ENCODE assay signal across 8 mouse cellular contexts in genomic region chr7:6397996-6398975, GRCm38 (mm10). TPM values are rescaled to one million over a fixed set of nuclear protein-coding genes. Genes with fewer than 3 reads are reported as not detected.
DNase-seq lines count a peak whose midpoint lies in the region; ATAC-seq and TF ChIP-seq lines count a peak whose summit lies in the region.

TSS of gene Smim17 (plus strand) at chr7:6398715.

- ATAC-seq in forebrain, embryonic 13.5 days = peak; percentile 94
- no peak for ATAC-seq in liver, embryonic 15.5 days (ENCODE audit: insufficient read depth)
- no peak for ATAC-seq in stomach, postnatal 0 days (ENCODE audit: low FRiP score, low TSS enrichment)

- DNase-seq in ES-CJ7 (ENCODE audit: low read depth, low spot score) = peak; percentile 55
- peak; percentile 31 for DNase-seq in c-Kit-positive CD71-positive TER-119-negative erythroid progenitor cells, embryonic 14.5 days (ENCODE audit: low read depth)
- DNase-seq in heart, postnatal 14 days = peak; percentile 13 to 38
- DNase-seq in layer of hippocampus, adult 11-12 months (ENCODE audit: low spot score) = peak; percentile 71
- peak; percentile 56 for DNase-seq in neural tube, embryonic 10.5 days (ENCODE audit: extremely low spot score, low spot score)
- peak; percentile 22 for DNase-seq in stomach, postnatal 0 days (ENCODE audit: low spot score)

- H3K4me2 ChIP-seq in forebrain, embryonic 13.5 days = peak within 1 kb of the TSS; percentile 72
- peak within 1 kb of the TSS; percentile 69 for H3K4me2 ChIP-seq in liver, embryonic 15.5 days
- peak within 1 kb of the TSS; percentile 68 for H3K4me2 ChIP-seq in stomach, postnatal 0 days (replicated peaks; ENCODE audit: low read depth)

- H3K9me3 ChIP-seq in forebrain, embryonic 13.5 days (replicated peaks) = no peaks in the 10 kb centered on the region
- no peaks in the 10 kb centered on the region for H3K9me3 ChIP-seq in liver, embryonic 15.5 days (replicated peaks)
- H3K9me3 ChIP-seq in stomach, postnatal 0 days (ENCODE audit: control insufficient read depth, low read length) = no peaks in the 10 kb centered on the region

- peaks cover 25% of the 10 kb centered on the region for H3K36me3 ChIP-seq in forebrain, embryonic 13.5 days (ENCODE audit: poor library complexity, severe bottlenecking)
- 0 out of 2 replicates have a peak, but pooled peaks cover under 1% of the 10 kb centered on the region for H3K36me3 ChIP-seq in liver, embryonic 15.5 days (replicated peaks)
- H3K36me3 ChIP-seq in stomach, postnatal 0 days (ENCODE audit: control insufficient read depth, insufficient read depth, low read length) = no peaks in the 10 kb centered on the region

- WGBS in forebrain, embryonic 13.5 days = 28% methylated on average over 25 of the region's 25 CpGs
- 24% methylated on average over 25 of the region's 25 CpGs for WGBS in liver, embryonic 15.5 days (ENCODE audit: insufficient replicate concordance)
- WGBS in stomach, postnatal 0 days = 28% methylated on average over 25 of the region's 25 CpGs

- H3K4me3 ChIP-seq in forebrain, embryonic 13.5 days = peak within 1 kb of the TSS; percentile 48
- peak within 1 kb of the TSS; percentile 52 for H3K4me3 ChIP-seq in liver, embryonic 15.5 days (replicated peaks)
- H3K4me3 ChIP-seq in stomach, postnatal 0 days (ENCODE audit: low read depth, low read length) = peak within 1 kb of the TSS; percentile 44

- H3K27me3 ChIP-seq in forebrain, embryonic 13.5 days = no peaks in the 10 kb centered on the region
- no peaks in the 10 kb centered on the region for H3K27me3 ChIP-seq in liver, embryonic 15.5 days
- no peaks in the 10 kb centered on the region for H3K27me3 ChIP-seq in stomach, postnatal 0 days (ENCODE audit: control insufficient read depth, insufficient read depth, low read length)

- no peak for TF ChIP-seq EP300 in stomach, postnatal 0 days (optimal IDR thresholded peaks at IDR 0.05)

- H3K4me1 ChIP-seq in forebrain, embryonic 13.5 days = peaks cover 11% of the 10 kb centered on the region; the same call in 1 of the 2 replicates
- H3K4me1 ChIP-seq in liver, embryonic 15.5 days (replicated peaks) = peaks cover 7% of the 10 kb centered on the region
- H3K4me1 ChIP-seq in stomach, postnatal 0 days (replicated peaks; ENCODE audit: control insufficient read depth, insufficient read depth) = no peaks in the 10 kb centered on the region

- TF ChIP-seq CTCF in stomach, postnatal 0 days (IDR thresholded peaks at IDR 0.05; ENCODE audit: low read depth) = no peak

- H3K27ac ChIP-seq in forebrain, embryonic 13.5 days = peak within 1 kb of the TSS; percentile 0; the same call in 1 of the 2 replicates
- no peak within 1 kb of the TSS for H3K27ac ChIP-seq in liver, embryonic 15.5 days (replicated peaks)
- no peak within 1 kb of the TSS for H3K27ac ChIP-seq in stomach, postnatal 0 days (replicated peaks)

- intact Hi-C loops in heart, postnatal 14 days (cut with DNase I) = no loop called here

- peak within 1 kb of the TSS; percentile 71 for H3K9ac ChIP-seq in forebrain, embryonic 13.5 days
- no peak within 1 kb of the TSS for H3K9ac ChIP-seq in liver, embryonic 15.5 days
- H3K9ac ChIP-seq in stomach, postnatal 0 days (ENCODE audit: low read length) = peak within 1 kb of the TSS; percentile 23; the same call in 1 of the 2 replicates

RNA-seq across cellular contexts. Expression of gene Smim17, which starts in this region (rescaled TPM):
- 1.4 and 1.6 TPM in 2 replicates for polyA plus RNA-seq in forebrain, embryonic 13.5 days (2015; fragmentation: Nextera tagmentation; extraction: Ambion mirVana)
- not detected for total RNA-seq in heart, postnatal 14 days (2021)
- not detected in 2 replicates for polyA plus RNA-seq in liver, embryonic 15.5 days (2015; fragmentation: Nextera tagmentation; extraction: Ambion mirVana)
- 0.02 and 0.10 TPM in 2 replicates for polyA plus RNA-seq in stomach, postnatal 0 days (2015; fragmentation: Nextera tagmentation; extraction: Ambion mirVana)

Comparison
In these comparisons a context has a peak if more than half of its experiments do, and no peak if none do; other contexts are left out.
1. Peak in DNase-seq in heart, postnatal 14 days; RNA of the gene not detected or under 1 TPM.
2. Peak in DNase-seq, H3K4me3 ChIP-seq, H3K9ac ChIP-seq and H3K4me2 ChIP-seq in stomach, postnatal 0 days; RNA of the gene not detected or under 1 TPM.